Mouse (Mus musculus) urinary bladder, adult 2 months (tissue): ENCODE measurements around the gene Ubac2. TPM values are rescaled to one million over a fixed set of nuclear protein-coding genes. Genes with fewer than 3 reads are reported as not detected.

ENCODE experiments used
- DNase-seq: peaks from one replicate; pipeline ENCODE4 v3.0.0; 2022; ENCODE audit warnings: low spot score
- polyA plus RNA-seq: library from polyadenylated mRNA; depleted of rRNA; stranded (reverse); fragments of >200 nt; gene quantifications from 2 replicates; pipeline ENCODE4 v1.2.3, GENCODE M21; 2012

Ubac2 gene
- polyA plus RNA-seq, 1 experiment: 32.3 TPM

DNA sequence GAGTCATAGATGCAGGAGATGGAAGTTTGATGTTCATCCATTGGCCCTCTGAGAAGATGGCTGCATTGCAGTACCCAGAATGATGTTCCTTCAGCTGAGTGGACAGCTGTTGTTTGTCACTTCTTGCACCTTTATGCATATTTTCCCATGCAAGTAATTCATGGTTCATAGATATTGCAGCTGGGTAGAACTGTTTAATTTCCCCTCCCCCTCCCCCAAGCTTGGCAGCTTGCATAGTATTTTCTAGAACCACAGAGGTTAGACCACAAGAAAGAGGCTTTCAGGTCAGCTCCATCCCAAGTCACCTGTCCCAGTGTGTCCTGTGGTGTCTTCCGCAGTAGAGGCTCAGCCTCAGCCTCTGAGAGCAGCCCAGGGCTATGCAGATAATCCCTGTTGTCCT is 92.0 kb downstream of the Ubac2 start:
- no peak for DNase-seq

DNA sequence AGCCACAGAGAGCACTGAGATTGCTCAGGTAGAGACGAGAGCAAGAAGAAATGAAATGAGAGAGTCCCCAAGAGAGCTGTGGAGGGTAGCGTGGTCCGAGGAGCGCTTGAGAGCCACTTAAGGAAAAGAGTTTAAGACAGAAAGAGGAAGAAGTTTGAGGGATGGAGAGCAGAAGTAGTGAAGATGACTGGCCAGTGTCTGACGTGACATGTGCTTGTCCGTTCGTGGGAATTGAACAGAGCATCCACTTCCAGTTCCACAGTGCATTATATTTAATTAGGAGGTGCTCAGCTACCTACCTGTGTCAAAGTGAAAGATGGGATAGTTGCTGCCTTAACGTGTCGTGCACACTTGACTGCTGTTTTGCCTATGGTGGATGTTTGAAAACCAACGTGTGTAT is 94.7 kb downstream of the Ubac2 start:
- DNase-seq: no peak

DNA sequence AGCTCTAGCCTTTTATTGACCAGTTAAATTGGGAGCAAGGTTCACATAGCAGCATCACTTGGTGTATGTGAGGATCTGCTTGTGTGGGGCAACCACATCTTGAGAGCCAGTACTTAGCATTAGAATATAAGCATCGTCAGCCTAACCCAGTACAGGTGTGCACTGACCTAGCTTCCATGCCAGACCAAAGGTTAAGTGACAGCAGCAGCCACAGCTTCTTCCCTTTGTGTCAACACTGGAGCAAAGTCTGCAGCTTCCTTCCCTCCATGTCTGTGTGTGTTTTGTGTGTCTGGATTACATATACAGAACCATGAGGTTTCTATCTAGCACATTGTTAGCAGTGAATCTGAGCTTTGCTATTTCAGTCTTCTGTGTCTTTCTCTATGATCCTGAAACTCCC is 103.1 kb downstream of the Ubac2 start:
- DNase-seq: no peak

DNA sequence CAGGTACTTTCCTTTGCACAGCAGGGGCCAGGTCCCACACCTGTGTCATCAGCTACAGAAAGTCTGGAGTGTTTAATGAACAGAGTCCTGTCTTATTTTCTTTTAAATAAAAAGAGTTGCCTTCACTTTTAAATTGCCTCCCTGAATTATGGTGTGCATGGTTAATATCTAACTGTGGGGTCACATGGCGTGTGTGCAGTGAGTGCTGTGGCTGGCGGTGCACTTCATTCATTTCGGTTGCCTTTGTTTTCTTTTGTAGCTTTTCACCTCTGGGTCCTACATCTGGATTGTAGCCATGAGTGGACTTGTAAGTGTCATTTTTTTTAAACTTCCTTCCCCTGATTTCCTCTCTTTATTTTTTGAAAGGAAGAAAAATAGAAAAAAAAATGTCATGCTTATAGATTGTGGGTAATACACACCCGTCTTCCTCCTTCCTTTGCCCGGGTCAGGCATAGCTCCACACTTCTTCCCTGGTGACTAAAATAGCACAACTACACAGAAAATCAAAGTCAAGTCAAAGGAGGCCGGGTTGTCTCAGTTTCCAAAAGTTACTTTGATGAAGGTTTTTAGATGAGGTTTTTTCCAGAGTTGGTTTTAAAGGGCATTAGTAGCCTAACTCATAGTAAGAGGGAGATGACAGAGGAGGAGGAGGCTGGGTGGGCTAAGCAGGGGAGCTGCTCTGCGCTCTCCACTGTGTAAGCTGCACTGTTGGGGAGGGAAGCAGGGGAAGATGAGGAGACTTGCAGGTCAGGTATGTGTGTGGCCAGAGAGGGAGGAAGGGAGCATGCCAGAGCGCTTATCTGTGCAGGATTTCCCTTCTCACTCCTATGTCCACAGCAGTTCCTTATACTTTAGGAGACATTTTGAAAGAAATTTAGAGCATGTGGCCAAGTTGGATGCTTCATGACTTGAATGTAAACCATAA is 104.9 kb downstream of the Ubac2 start:
- DNase-seq: no peak

DNA sequence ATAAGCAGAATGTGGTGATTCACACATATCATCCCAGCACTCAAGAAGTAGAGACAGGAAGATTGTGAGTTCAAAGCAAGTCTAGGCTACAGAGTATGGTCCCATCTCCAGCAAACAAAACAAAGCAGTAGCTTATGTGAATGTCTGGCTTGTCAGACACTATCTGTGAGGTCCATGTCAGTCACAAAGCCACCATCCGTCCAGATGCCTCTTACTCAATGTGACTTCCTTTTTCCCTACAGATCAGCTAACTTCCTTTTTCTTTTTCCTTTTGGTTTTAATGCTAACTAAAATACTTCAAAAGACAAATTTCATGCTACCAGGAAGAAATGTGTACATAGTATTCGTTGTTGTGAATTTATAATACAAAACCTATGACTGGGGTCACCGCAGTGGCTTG is 107.1 kb downstream of the Ubac2 start:
- no peak for DNase-seq

DNA sequence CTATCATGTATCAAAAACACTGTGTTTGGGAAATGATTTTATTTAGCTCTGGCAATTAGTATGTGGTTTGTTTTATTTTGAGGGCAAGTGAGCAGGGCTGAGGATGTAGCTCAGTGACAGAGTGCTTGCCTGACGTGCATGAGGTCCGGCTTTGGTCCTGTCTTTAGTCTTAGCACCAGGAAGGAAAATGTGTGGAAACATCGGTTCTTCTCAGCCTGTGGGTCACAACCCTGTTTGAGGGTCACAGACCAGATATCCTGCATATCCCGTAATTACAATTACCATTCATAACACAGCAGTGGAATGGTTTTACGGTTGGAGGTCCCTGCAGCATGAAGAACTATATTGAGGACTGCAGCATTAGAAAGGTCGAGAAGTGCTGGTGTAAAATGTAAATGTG is 107.6 kb downstream of the Ubac2 start:
- no peak for DNase-seq

DNA sequence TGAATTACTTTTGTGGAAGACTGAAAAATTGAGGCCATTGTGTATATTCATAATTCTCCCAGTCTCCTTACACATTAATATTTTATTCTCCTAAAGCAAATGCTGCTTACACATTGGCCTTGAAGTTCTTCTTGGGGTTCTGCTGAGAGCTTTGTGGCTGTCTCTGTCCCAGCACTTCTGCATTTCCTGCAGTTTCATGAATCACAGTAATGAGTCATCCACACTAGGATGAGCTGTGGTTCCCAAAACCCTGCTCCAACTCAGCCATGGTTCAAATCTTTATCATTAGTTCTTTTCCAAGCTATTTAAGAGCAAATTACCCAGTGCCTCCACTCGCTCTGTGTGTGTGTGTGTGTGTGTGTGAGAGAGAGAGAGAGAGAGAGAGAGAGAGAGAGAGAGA is 108.9 kb downstream of the Ubac2 start:
- DNase-seq: no peak

DNA sequence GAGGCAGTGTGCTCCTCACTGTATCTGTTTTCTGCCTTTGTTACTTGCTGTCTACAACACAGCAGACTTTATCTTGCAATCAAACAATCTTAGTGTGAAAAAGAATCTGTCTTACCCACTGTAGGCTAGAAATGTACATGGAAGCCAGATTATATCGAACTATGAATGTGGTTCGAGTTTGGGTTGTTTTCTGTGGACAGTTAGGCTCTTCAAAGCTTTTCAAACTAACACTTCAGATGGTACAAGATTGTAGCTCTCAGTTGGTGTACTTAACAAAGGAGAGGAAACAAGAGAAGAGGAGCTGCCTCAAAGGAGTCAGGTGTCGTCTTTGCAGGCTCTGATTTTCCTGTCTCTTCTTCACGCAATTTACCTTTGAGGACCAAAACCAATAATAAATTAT is 109.3 kb downstream of the Ubac2 start:
- no peak for DNase-seq

DNA sequence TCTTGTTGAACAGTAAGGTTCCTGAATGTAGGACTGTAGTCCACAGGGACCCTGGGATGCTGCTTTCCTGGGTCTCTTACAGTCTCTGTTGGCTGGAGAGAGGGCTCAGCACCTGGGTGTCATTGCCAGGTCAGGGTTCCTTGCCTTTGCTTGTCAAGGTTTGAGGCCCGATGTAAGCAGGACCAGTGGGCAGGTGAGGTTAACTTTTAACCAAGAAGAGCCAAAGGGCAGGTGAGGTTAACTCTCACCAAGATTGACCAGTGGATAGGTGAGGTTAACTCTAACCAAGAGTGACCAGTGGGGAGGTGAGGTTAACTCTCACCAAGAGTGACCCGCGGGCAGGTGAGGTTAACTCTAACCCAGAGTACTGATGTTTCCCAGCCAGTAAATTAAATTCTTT is 110.9 kb downstream of the Ubac2 start:
- no peak for DNase-seq

DNA sequence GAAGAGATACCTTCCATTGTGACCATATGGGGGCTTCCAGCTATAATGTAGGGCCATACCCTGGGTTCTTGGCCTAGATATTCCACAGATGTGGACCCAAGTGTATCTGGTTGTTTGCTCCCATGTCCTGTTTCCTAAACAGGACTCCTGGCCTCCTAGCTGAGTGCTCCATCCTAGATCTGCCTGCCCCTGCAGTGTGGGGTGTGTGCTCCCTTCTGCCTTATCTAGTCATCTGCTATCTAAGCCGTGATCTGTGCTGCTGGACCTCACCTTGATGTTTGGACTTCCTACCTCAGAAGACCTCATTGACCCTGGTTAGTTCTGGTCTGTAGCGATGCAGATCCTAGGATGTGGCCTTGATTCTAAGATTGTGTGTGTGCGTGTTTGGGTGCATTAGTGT is 111.4 kb downstream of the Ubac2 start:
- DNase-seq: no peak

DNA sequence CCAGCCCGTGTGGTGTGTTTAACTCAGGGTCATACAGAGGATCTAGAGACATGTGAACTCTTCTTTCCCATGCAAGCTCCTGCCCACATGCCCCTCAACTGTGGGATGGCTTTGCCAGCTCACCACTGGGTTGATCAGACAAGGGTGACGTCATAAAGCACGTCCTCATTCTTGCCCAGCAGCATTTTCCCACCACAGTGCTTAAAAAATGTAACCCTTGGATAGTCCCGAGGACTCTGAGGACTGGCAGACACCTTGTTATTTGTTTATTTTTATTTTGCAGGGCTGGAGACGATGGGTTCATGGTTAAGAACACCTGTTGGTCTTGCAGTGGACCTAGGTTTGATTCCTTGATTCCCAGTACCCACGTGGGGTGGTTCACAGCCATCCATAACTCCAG is 112.5 kb downstream of the Ubac2 start:
- DNase-seq: no peak

DNA sequence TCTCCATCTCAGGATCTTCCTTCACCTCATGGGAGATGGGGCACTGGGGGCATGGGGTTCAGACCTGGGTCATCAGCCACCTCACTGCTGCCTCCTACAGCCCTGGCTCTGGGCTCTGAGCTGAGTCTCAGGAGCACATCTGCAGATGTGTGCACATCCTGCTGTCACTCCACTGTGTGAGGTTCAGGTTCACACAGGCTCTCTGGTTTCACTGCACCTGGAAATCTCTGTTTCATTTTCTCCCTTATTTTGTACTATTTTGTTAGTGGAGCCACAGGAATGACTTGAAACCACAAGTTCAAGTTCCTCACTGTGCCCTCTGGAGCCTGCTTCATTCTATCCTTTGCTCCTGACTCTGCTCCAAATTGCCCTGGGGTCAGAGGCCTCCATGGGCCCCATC is 113.5 kb downstream of the Ubac2 start:
- no peak for DNase-seq

DNA sequence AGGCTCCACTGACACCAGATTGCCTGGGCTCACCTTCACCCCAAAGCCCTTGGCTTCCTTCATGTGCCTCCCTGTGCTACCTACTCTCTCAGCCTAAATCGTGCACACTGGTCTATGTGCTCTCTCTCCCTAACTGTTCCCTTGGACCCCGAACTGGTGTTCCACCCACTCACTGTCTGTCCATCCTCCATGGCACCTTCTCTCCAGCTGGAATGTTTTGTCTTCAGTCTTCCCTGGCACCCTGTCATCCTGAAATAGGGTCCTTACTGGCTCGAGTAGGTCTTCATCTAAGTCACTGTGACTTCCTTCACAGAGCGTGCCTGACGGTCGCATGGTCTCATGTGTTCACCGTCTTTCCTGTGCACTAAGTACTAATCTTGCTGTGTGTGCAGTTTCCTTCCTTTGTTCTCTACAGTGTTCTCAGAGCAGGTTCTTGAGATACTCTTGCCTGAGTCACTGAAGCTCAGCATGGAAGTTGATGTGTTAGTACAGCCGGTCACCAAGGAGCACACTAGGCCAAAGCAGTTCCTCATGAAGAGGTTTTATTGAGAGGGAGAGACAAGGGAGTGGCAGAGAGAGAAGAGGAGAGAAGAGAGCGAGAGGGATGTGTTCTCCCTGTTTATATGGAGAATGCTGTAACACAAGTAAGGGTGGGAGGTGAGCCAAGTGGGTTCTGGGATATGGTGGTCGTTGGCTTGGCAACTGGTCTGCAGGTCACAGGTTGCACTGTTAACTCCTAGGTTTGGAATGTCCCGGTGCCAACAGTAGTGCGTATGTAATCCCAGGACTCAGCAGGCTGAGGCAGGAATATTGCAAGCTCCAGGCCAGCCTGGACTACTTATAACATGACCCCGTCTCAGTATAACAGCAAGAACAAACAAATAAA is 114.2 kb downstream of the Ubac2 start:
- DNase-seq: no peak

DNA sequence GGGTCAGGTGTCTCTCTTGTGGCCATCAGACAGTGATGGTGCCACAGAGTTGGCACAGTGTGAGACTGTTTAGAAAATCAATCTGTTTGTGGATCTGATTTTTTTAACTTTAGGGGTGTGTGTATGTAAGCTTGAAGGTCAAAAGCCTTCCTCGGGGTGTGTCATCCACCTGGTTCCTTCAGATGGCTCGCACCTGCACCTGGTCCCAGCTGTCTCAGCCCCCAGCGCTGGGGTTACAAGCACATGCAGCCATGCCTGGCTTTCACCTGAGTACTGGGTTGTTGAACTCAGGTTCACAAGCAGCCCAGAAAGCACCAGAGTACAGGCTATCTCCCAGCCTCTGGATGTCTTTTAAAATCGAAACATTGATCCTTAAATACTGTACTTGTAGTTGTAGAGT is 115.2 kb downstream of the Ubac2 start:
- no peak for DNase-seq

DNA sequence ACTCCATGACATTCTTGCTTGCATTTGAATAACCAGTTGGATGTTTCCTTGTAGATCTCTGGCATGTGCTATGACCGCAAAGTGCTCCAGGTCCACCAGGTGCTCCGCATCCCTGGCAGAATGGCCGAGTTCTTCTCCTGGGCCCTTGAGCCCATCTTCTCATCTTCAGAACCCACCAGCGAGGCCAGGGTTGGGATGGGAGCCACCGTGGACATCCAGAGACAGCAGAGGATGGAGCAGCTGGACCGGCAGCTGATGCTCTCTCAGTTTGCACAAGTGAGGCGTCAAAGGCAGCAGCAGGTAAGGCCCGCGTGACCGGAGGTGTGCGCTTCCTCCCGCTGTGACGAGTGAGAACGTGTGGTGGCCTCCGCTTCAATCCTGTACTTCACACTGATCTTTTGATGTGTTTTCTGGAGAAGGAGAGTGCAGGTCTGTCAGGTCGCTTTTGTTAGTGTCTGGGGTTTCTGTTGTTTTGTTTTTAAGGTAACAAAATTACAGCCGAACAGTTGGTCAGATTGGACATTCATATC is 115.8 kb downstream of the Ubac2 start:
- DNase-seq: no peak

DNA sequence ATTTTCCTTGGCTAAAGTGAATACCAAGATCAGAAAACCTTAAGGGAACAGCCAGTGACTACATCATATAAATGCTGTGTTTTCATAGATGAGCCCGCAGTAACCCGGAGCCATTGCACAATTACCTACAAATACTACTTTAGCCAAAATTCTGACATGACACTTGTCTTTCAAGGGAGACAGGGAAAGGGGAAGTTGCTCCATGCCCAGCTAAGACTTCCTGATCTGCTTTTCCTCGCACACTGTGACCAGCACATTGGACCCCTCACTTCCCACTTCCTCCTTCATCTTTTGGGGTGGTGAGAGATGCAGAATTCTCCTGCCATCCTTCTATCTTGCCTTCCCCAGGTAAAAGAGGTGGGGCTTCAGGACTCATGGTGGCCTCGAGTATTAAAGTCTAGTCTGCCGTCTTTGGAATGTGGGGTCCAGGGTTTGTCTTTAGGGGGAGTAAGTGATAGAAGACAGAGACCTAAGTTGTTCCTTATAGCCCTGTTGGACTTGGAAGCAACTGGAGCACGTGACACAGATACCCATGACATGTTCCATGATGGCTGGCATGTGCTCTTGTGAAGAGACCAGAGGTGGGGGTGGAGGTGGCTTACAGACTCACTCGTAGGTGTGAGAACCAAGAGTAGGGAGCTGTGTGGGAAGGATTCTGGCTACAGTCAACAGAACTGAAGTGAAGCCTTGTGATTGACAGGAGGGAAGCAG is 116.6 kb downstream of the Ubac2 start:
- no peak for DNase-seq

DNA sequence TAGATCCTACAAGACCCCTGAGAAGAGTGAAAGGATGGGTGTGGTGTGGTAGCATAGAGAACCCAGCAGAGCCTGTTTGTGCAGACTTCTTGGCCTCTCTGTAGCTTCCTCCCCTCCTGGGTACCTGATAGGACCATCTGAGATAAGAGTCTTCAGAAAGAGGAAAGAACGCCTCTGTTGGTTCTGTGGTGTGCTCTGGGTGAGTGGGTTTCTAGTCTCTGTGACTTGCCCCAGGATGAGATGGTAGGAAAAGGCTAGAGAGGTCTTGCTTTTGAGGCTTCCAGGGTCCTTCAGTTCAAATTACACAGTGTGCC is 117.1 kb downstream of the Ubac2 start:
- DNase-seq: no peak

DNA sequence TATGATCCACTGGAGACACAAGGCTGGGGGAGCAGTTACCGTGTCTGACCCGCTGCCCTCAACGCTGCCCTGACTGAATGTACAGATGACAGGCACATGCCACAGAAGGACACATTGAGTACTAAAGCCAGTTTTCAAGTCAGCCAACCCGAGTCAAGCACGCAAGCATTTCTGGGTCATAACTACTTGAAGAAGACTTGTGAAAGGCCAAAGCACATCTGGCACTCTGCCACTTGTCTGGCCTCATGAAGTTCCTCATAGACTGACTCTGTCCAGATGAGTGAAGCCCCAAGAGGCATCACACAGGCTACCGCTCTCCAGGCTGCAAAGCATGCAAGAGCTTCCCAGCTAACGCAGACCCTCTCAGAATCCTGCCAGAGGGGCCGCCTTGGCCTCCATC is 118.4 kb downstream of the Ubac2 start:
- DNase-seq: no peak

DNA sequence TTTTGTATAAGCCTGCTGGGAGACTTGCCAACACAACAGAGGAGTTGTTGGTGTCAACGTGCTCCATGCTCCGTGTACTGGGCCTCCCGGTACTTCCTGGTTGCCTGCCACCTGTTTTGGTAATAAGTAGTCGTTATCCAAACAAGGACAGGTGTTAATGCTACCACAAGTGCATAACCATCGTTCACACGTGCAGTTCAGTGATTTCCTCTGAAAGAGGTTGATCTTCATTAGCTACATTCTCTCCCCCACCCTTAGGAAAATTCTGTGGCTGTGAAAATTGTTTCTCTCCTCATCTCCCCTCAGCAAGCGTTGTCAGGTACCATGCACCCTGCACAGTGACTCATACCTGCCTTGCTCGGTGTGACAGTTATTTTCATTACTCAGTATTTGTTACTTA is 121.0 kb downstream of the Ubac2 start:
- DNase-seq: no peak

DNA sequence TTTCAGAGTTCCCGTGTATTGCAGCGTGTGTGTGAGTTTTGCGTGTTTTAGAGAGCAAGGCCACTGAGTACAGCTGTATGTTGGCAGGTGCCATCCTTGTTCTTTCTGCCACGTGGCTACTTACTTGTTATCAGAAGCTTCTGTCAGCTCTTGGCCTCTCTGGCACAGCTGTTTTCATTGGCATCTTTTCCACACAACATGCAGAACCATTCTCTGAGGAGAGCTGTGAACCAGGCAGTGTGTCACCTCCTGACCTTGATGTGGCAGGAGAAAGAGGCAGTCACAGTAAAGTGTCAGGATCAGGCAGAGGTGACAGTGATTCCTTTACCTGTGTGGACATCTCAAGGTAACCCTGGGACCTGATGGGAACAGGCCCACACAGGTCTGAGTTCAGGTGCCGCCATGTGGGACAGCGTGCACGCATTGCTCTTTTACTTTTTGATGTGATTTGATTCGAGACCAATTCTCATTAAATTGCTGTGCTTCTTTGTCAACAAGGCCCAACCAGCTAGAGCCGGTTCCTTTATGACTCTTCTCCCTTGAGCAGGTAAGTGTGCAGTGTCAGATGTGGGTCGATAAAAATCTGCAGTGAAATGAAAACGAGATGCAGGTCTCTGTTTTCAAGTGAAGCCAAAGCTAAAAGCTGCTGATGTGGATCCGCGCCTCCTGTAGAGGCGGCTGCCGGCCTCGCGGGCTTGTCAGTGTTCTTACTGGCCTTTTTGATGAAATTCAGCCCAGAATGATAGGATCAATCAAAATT is 122.1 kb downstream of the Ubac2 start:
- DNase-seq: no peak

DNA sequence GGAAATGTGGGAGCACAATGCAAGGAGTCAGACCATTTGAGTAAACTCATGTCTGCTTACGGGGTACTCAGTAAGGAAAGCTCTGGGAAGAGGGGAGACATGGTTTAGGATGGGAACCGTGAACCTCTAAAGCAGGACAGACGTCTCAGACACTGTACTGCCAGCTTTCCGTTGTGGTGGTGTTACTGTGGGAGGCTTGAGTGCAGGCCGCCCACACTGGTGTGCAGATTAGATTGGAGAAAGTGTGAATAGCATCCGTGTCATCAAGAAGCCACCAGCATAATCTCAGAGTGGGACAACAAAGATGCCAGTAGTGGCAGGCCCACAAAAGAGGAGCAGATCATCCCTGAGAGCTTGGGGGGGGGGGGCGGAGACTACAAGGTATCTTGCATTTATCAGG is 123.8 kb downstream of the Ubac2 start:
- no peak for DNase-seq

DNA sequence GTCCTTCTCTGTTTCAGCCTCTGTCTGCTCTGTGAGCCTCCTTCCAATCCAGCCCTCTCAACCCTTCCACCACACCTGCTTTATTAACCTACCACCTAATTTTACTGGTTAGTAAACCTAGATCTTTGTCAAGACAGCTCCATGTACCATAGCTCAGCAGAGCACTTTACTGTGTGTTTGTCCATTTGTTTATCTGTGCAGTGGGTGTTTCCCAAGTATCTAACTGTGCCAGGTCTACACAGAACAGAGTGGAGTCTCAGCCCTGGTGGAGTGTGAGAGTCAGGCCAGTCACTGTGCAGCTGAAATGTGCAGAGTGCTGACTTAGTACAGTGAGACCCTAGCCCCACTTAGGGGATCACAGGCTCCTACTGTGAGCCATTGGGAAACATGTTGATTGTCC is 125.4 kb downstream of the Ubac2 start:
- DNase-seq: no peak
